In genomic region chr11:30943522-30943921, GRCm38 (mm10) we compare ENCODE assay signal across 20 mouse cellular contexts. TPM values are rescaled to one million over a fixed set of nuclear protein-coding genes. Genes with fewer than 3 reads are reported as not detected.
DNase-seq lines count a peak whose midpoint lies in the region; ATAC-seq and TF ChIP-seq lines count a peak whose summit lies in the region.
"Had no signal": no experiment of that assay in that cellular context is flagged by ENCODE, and none has a peak within 500 bp of the region (broad histone marks: within the 10 kb centered on the region; RNA-seq: fewer than 3 reads in every experiment).

No protein-coding gene starts in this region.

- intact Hi-C loops in left cerebral cortex, adult 2 months (cut with DNase I), result no loop called here

- no peak overlapping the region for H3K9ac ChIP-seq in midbrain, postnatal 0 days (replicated peaks; ENCODE audit: low read length, poor library complexity, severe bottlenecking)
- no peak overlapping the region for H3K9ac ChIP-seq in midbrain, embryonic 11.5 days (ENCODE audit: low read length)
- H3K9ac ChIP-seq: forebrain, embryonic 12.5 days; hindbrain, embryonic 13.5 days; intestine, embryonic 15.5 days; midbrain, embryonic 13.5 days had no signal

- H3K4me2 ChIP-seq in midbrain, postnatal 0 days (ENCODE audit: low read depth, low read length, poor library complexity, severe bottlenecking), result no peak overlapping the region
- no peak overlapping the region for H3K4me2 ChIP-seq in midbrain, embryonic 11.5 days
- H3K4me2 ChIP-seq: forebrain, embryonic 12.5 days; hindbrain, embryonic 13.5 days; intestine, embryonic 15.5 days; midbrain, embryonic 13.5 days had no signal

- 95% methylated on average over 2 of the region's 2 CpGs for WGBS in midbrain, postnatal 0 days
- 98% methylated on average over 2 of the region's 2 CpGs for WGBS in midbrain, embryonic 11.5 days

- H3K36me3 ChIP-seq in midbrain, postnatal 0 days (ENCODE audit: insufficient read depth, low read length), result peaks cover 39% of the 10 kb centered on the region
- H3K36me3 ChIP-seq in midbrain, embryonic 11.5 days (ENCODE audit: control insufficient read depth, insufficient read depth, low read length), result peaks cover 16% of the 10 kb centered on the region
- H3K36me3 ChIP-seq in splenic B cell, adult 2 months (ENCODE audit: control insufficient read depth, insufficient read depth, low read length, poor library complexity, severe bottlenecking), result peaks cover 21% of the 10 kb centered on the region

- no peak overlapping the region for H3K27ac ChIP-seq in midbrain, postnatal 0 days (ENCODE audit: low read depth, low read length)
- H3K27ac ChIP-seq in midbrain, embryonic 11.5 days (ENCODE audit: low read depth, low read length), result no peak overlapping the region
- no peak overlapping the region for H3K27ac ChIP-seq in left cerebral cortex, adult 2 months
- H3K27ac ChIP-seq: forebrain, embryonic 12.5 days; hindbrain, embryonic 13.5 days; intestine, embryonic 15.5 days; midbrain, embryonic 13.5 days had no signal

- no peaks in the 10 kb centered on the region for H3K27me3 ChIP-seq in midbrain, postnatal 0 days (ENCODE audit: insufficient read depth, low read length)
- no peaks in the 10 kb centered on the region for H3K27me3 ChIP-seq in midbrain, embryonic 11.5 days (ENCODE audit: control insufficient read depth, insufficient read depth, low read length)
- no peaks in the 10 kb centered on the region for H3K27me3 ChIP-seq in splenic B cell, adult 2 months (ENCODE audit: control insufficient read depth, insufficient read depth, low read length, poor library complexity, severe bottlenecking)
- H3K27me3 ChIP-seq: forebrain, embryonic 12.5 days; hindbrain, embryonic 13.5 days; intestine, embryonic 15.5 days; midbrain, embryonic 13.5 days had no signal

- TF ChIP-seq CTCF in midbrain, postnatal 0 days (IDR thresholded peaks at IDR 0.05), result no peak
- no peak for TF ChIP-seq CTCF in left cerebral cortex, adult 2 months (IDR thresholded peaks at IDR 0.05)

- ATAC-seq in midbrain, postnatal 0 days (ENCODE audit: low FRiP score), result no peak
- ATAC-seq in midbrain, embryonic 11.5 days (ENCODE audit: low FRiP score), result no peak
- ATAC-seq: intestine, embryonic 15.5 days; midbrain, embryonic 13.5 days had no signal

- no peaks in the 10 kb centered on the region for H3K4me1 ChIP-seq in midbrain, postnatal 0 days (ENCODE audit: insufficient read depth, low read length)
- no peaks in the 10 kb centered on the region for H3K4me1 ChIP-seq in midbrain, embryonic 11.5 days (ENCODE audit: control insufficient read depth, insufficient read depth, low read length)
- H3K4me1 ChIP-seq: forebrain, embryonic 12.5 days; hindbrain, embryonic 13.5 days; intestine, embryonic 15.5 days; midbrain, embryonic 13.5 days had no signal

- DNase-seq in midbrain, postnatal 0 days (ENCODE audit: low spot score), result peak; percentile 33
- no peak for DNase-seq in midbrain, embryonic 11.5 days (ENCODE audit: low spot score, missing footprints)
- DNase-seq in cerebellum, adult 11 months, result peak; percentile 63
- peak; percentile 91 for DNase-seq in cerebellum, postnatal 14 days
- peak; percentile 22 for DNase-seq in splenic B cell, adult 2 months (ENCODE audit: low read depth, low spot score)
- no peak for DNase-seq in left cerebral cortex, adult 2 months (ENCODE audit: extremely low spot score in 1 of 2, low spot score in 2 of 2)
- DNase-seq in urinary bladder, postnatal 14 days (ENCODE audit: low spot score), result no peak
- DNase-seq in neural tube, embryonic 10.5 days (ENCODE audit: extremely low spot score, low spot score), result no peak
- DNase-seq: adrenal gland, adult 8-10 months; gastrocnemius, postnatal 25 days; lung, adult 2 months; lung, postnatal 4 days; spleen, adult 18-20 months; thymus, postnatal 25 days had no signal

- no peak overlapping the region for H3K4me3 ChIP-seq in midbrain, postnatal 0 days (ENCODE audit: low read depth, low read length)
- no peak overlapping the region for H3K4me3 ChIP-seq in midbrain, embryonic 11.5 days (ENCODE audit: low read depth, low read length)
- no peak overlapping the region for H3K4me3 ChIP-seq in left cerebral cortex, adult 2 months
- H3K4me3 ChIP-seq: forebrain, embryonic 12.5 days; hindbrain, embryonic 13.5 days; intestine, embryonic 15.5 days; midbrain, embryonic 13.5 days had no signal

- H3K9me3 ChIP-seq in midbrain, postnatal 0 days (ENCODE audit: low read length), result no peaks in the 10 kb centered on the region
- no peaks in the 10 kb centered on the region for H3K9me3 ChIP-seq in midbrain, embryonic 11.5 days (ENCODE audit: control insufficient read depth, low read length)
- H3K9me3 ChIP-seq: forebrain, embryonic 12.5 days; hindbrain, embryonic 13.5 days; intestine, embryonic 15.5 days; midbrain, embryonic 13.5 days had no signal

RNA-seq across cellular contexts. Expression of gene Erlec1, which starts 10.6 kb away (rescaled TPM):
- 11.1 and 15.2 TPM in 2 replicates for total RNA-seq in midbrain, postnatal 0 days (2014; rRNA removed)
- 10.1 and 12.5 TPM in 2 replicates for polyA plus RNA-seq in midbrain, postnatal 0 days (2015; fragmentation: Nextera tagmentation; extraction: Ambion mirVana)
- polyA plus RNA-seq in midbrain, embryonic 11.5 days (2014; fragmentation: Nextera tagmentation; extraction: Ambion mirVana), result 9.2 and 12.6 TPM in 2 replicates
- 10 to 100 TPM; 58.6 to 59.4 TPM for total RNA-seq in left cerebral cortex, adult 2 months (2021)

RNA-seq across cellular contexts. Expression of gene Chac2, which starts 42.6 kb away (rescaled TPM):
- 19.0 and 22.4 TPM in 2 replicates for total RNA-seq in midbrain, postnatal 0 days (2014; rRNA removed)
- 35.2 and 35.3 TPM in 2 replicates for polyA plus RNA-seq in midbrain, postnatal 0 days (2015; fragmentation: Nextera tagmentation; extraction: Ambion mirVana)
- 17.0 and 17.1 TPM in 2 replicates for polyA plus RNA-seq in midbrain, embryonic 11.5 days (2014; fragmentation: Nextera tagmentation; extraction: Ambion mirVana)
- 10 to 100 TPM; 14.6 to 15.4 TPM for total RNA-seq in left cerebral cortex, adult 2 months (2021)

RNA-seq across cellular contexts. Expression of gene Asb3, which starts 58.3 kb away (rescaled TPM):
- total RNA-seq in midbrain, postnatal 0 days (2014; rRNA removed), result 17.0 and 18.9 TPM in 2 replicates
- 19.6 and 22.4 TPM in 2 replicates for polyA plus RNA-seq in midbrain, postnatal 0 days (2015; fragmentation: Nextera tagmentation; extraction: Ambion mirVana)
- polyA plus RNA-seq in midbrain, embryonic 11.5 days (2014; fragmentation: Nextera tagmentation; extraction: Ambion mirVana), result 32.0 and 36.3 TPM in 2 replicates
- total RNA-seq in left cerebral cortex, adult 2 months (2021), result 10 to 100 TPM; 18.7 to 19.4 TPM

RNA-seq across cellular contexts. Expression of gene Gpr75, which starts 58.4 kb away (rescaled TPM):
- total RNA-seq in midbrain, postnatal 0 days (2014; rRNA removed), result 14.3 and 15.2 TPM in 2 replicates
- 6.0 and 7.3 TPM in 2 replicates for polyA plus RNA-seq in midbrain, postnatal 0 days (2015; fragmentation: Nextera tagmentation; extraction: Ambion mirVana)
- 1.2 and 2.0 TPM in 2 replicates for polyA plus RNA-seq in midbrain, embryonic 11.5 days (2014; fragmentation: Nextera tagmentation; extraction: Ambion mirVana)
- 10 to 100 TPM; 10.5 to 12.2 TPM for total RNA-seq in left cerebral cortex, adult 2 months (2021)
- total RNA-seq: liver, adult 2 months had no signal
- polyA plus RNA-seq: heart, postnatal 0 days had no signal

Comparison
In these comparisons a context has a peak if more than half of its experiments do, and no peak if none do; other contexts are left out.
1. DNase-seq: peak in midbrain, postnatal 0 days (single experiment), cerebellum, adult 11 months (single experiment), cerebellum, postnatal 14 days (2 of 2) and splenic B cell, adult 2 months (single experiment); none in midbrain, embryonic 11.5 days (single experiment), left cerebral cortex, adult 2 months (0 of 2), urinary bladder, postnatal 14 days (single experiment) and neural tube, embryonic 10.5 days (single experiment).